Comparison of ENCODE assay signal across 9 mouse cellular contexts in genomic region chr6:94466508-94467205, GRCm38 (mm10). TPM values are rescaled to one million over a fixed set of nuclear protein-coding genes. Genes with fewer than 3 reads are reported as not detected.
DNase-seq lines count a peak whose midpoint lies in the region; ATAC-seq and TF ChIP-seq lines count a peak whose summit lies in the region.
"Had no signal": no experiment of that assay in that cellular context is flagged by ENCODE, and none has a peak within 500 bp of the region (broad histone marks: within the 10 kb centered on the region; RNA-seq: fewer than 3 reads in every experiment).

No protein-coding gene starts in this region.

- no peak overlapping the region for H3K27ac ChIP-seq in gastrocnemius, adult 2 months
- peak overlapping the region; percentile 51 for H3K27ac ChIP-seq in heart, embryonic 11.5 days (ENCODE audit: low read depth, low read length)
- H3K27ac ChIP-seq: neural tube, embryonic 12.5 days had no signal

- H3K4me2 ChIP-seq in heart, embryonic 11.5 days: no peak overlapping the region
- H3K4me2 ChIP-seq: neural tube, embryonic 12.5 days had no signal

- peak; percentile 50 for TF ChIP-seq CTCF in gastrocnemius, adult 2 months (IDR thresholded peaks at IDR 0.05)

- DNase-seq in gastrocnemius, adult 2 months: no peak
- no peak for DNase-seq in gastrocnemius, postnatal 10 days
- DNase-seq in right cerebral cortex, postnatal 4 days: peak; percentile 35
- no peak for DNase-seq in right cerebral cortex, adult 2 months (ENCODE audit: low spot score in 2 of 2)
- DNase-seq in ovary, postnatal 36 days (ENCODE audit: low spot score): peak; percentile 60
- no peak for DNase-seq in urinary bladder, adult 2 months (ENCODE audit: low spot score)

- no peaks in the 10 kb centered on the region for H3K27me3 ChIP-seq in heart, embryonic 11.5 days (ENCODE audit: control insufficient read depth, insufficient read depth, low read length)
- H3K27me3 ChIP-seq: neural tube, embryonic 12.5 days had no signal

- H3K4me3 ChIP-seq in gastrocnemius, adult 2 months: no peak overlapping the region
- H3K4me3 ChIP-seq in heart, embryonic 11.5 days (ENCODE audit: low read depth, low read length): no peak overlapping the region
- H3K4me3 ChIP-seq: neural tube, embryonic 12.5 days had no signal

- WGBS in heart, embryonic 11.5 days (ENCODE audit: insufficient replicate concordance): 21% methylated on average over 5 of the region's 5 CpGs

- intact Hi-C loops in gastrocnemius, adult 2 months (cut with DNase I): no loop called here

- no peak overlapping the region for H3K9ac ChIP-seq in heart, embryonic 11.5 days (ENCODE audit: low read depth, low read length)
- H3K9ac ChIP-seq: neural tube, embryonic 12.5 days had no signal

- H3K9me3 ChIP-seq in heart, embryonic 11.5 days (replicated peaks; ENCODE audit: control insufficient read depth, low read length): no peaks in the 10 kb centered on the region
- H3K9me3 ChIP-seq: neural tube, embryonic 12.5 days had no signal

- H3K36me3 ChIP-seq in heart, embryonic 11.5 days (ENCODE audit: control insufficient read depth, insufficient read depth, low read length): no peaks in the 10 kb centered on the region
- H3K36me3 ChIP-seq: neural tube, embryonic 12.5 days had no signal

- peaks cover 9% of the 10 kb centered on the region; the same call in 1 of the 2 replicates for H3K4me1 ChIP-seq in heart, embryonic 11.5 days (ENCODE audit: control insufficient read depth, insufficient read depth, low read length)

- ATAC-seq in heart, embryonic 11.5 days (replicated peaks; ENCODE audit: insufficient number of reproducible peaks, low FRiP score, low TSS enrichment): no peak
- ATAC-seq in erythroid progenitor cell, adult 5-6 weeks (replicated peaks; ENCODE audit: low FRiP score, poor library complexity, severe bottlenecking): no peak

RNA-seq across cellular contexts. Expression of gene Slc25a26, which starts 33.5 kb away (rescaled TPM):
- 10 to 100 TPM; 16.5 to 17.7 TPM for total RNA-seq in gastrocnemius, adult 2 months (2021)
- total RNA-seq in gastrocnemius, postnatal 10 days (2021): 10 to 100 TPM in 1 of 2 experiments, 1 to 10 TPM in 1; 8.4 to 10.4 TPM
- polyA plus RNA-seq in heart, embryonic 11.5 days (2014; fragmentation: Nextera tagmentation; extraction: Ambion mirVana): 10.7 TPM in 2 replicates
- total RNA-seq in erythroid progenitor cell, adult 5-6 weeks (2015; ENCODE audit: low replicate concordance): 1.7 TPM in 1 of 2 replicates, not detected in the other
- 1.2 TPM in 1 of 2 replicates, not detected in the other for total RNA-seq in erythroid progenitor cell, adult 5-6 weeks (2017; ENCODE audit: low replicate concordance)
- polyA plus RNA-seq in urinary bladder, adult 2 months (2012; rRNA removed): 9.1 and 10.6 TPM in 2 replicates

Comparison
In these comparisons a context has a peak if more than half of its experiments do, and no peak if none do; other contexts are left out.
1. DNase-seq: peak in right cerebral cortex, postnatal 4 days (single experiment) and ovary, postnatal 36 days (single experiment); none in gastrocnemius, adult 2 months (single experiment), gastrocnemius, postnatal 10 days (single experiment), right cerebral cortex, adult 2 months (0 of 2) and urinary bladder, adult 2 months (single experiment).